Comparison of ENCODE assay signal across 7 mouse cellular contexts in genomic region chr13:113614635-113615545, GRCm38 (mm10). TPM values are rescaled to one million over a fixed set of nuclear protein-coding genes. Genes with fewer than 3 reads are reported as not detected.
DNase-seq lines count a peak whose midpoint lies in the region; ATAC-seq lines count a peak whose summit lies in the region.

No protein-coding gene starts in this region.

- intact Hi-C loops in gastrocnemius, postnatal 14 days (cut with DNase I; ENCODE audit: low total_unique reads): loop anchor here (5.0 kb wide), 3 partner anchors 278 to 348 kb away; no protein-coding TSS in a partner anchor
- intact Hi-C loops in left cerebral cortex, postnatal 4 days (cut with DNase I): loop anchor here (5.0 to 10.0 kb wide), 2 partner anchors 200 to 343 kb away; no protein-coding TSS in a partner anchor

- DNase-seq in adrenal gland, adult 18-20 months (ENCODE audit: low spot score in 2 of 2): peak; percentile 53 to 64
- DNase-seq in cerebellum, postnatal 4 days (ENCODE audit: low spot score in 2 of 2): peak; percentile 34 to 60
- peak; percentile 83 for DNase-seq in gastrocnemius, postnatal 14 days
- DNase-seq in left cerebral cortex, postnatal 4 days: peak; percentile 79
- peak; percentile 83 for DNase-seq in mesoderm, embryonic 11.5 days (ENCODE audit: low read depth, low spot score)
- peak; percentile 92 for DNase-seq in skeletal muscle tissue, adult 2 months (ENCODE audit: low read depth, low spot score)

- peak; percentile 78 for ATAC-seq in inflammation-experienced regulatory T-cells, adult 6 months

RNA-seq across cellular contexts. Expression of gene Snx18, which starts 3.5 kb away (rescaled TPM):
- 10 to 100 TPM; 22.3 to 24.9 TPM for total RNA-seq in adrenal gland, adult 18-20 months (2021)
- total RNA-seq in gastrocnemius, postnatal 14 days (2021): 10 to 100 TPM; 14.1 to 18.5 TPM
- polyA plus RNA-seq in inflammation-experienced regulatory T-cells, adult 6 months (2017; shearing (Covaris generic)): 10 to 100 TPM; 10.7 to 12.2 (median 11.8) TPM
- total RNA-seq in left cerebral cortex, postnatal 4 days (2021): 10 to 100 TPM; 19.3 to 19.8 TPM

RNA-seq across cellular contexts. Expression of gene Hspb3, which starts 48.6 kb away (rescaled TPM):
- total RNA-seq in adrenal gland, adult 18-20 months (2021): not detected
- total RNA-seq in gastrocnemius, postnatal 14 days (2021): 10 to 100 TPM; 58.1 to 83.0 TPM
- not detected for polyA plus RNA-seq in inflammation-experienced regulatory T-cells, adult 6 months (2017; shearing (Covaris generic))
- total RNA-seq in left cerebral cortex, postnatal 4 days (2021): 10 to 100 TPM; 13.4 to 16.4 TPM

Comparison
In these comparisons a context has a peak if more than half of its experiments do, and no peak if none do; other contexts are left out.
1. Peak in every context shown above with its lines: DNase-seq and ATAC-seq.
2. RNA of gene Hspb3, which starts 48.6 kb away (total RNA-seq): 58.1 to 83.0 TPM in gastrocnemius, postnatal 14 days and 13.4 to 16.4 TPM in left cerebral cortex, postnatal 4 days; not detected in adrenal gland, adult 18-20 months; every median in the first group is over 10 times any median in the second.